Mouse (Mus musculus): ENCODE measurements at regions not wholly inside any gene's neighbourhood (a gene's known extent, or its start where the extent isn't known, plus 50 kb on each side); places are given as distances from the start of the nearest gene placed in this dataset.

DNA sequence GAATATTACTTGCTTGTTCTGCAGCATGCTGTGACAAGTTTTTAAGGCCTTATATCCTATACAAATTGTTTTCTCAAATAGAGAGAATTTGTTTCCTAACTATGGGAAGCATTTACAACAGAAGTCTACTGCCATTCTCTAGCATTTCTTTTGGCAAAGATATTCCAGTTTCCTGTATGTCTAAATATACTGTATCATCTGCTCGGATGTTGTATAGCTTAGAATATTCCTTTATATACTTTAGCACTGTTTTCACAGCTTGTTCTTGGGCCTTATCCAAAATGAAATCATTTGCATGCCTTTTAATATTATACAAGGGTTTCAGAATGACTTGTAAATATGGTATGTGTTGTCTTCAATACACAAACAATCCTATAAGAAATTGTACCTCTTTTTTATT is 92.1 kb upstream of the Ins2 start:
- no peak for DNase-seq

- no peak for DNase-seq
These were observed 87.9 kb upstream of the Ins2 start for GRCm38 (mm10) chr7:142830969-142831673.

DNA sequence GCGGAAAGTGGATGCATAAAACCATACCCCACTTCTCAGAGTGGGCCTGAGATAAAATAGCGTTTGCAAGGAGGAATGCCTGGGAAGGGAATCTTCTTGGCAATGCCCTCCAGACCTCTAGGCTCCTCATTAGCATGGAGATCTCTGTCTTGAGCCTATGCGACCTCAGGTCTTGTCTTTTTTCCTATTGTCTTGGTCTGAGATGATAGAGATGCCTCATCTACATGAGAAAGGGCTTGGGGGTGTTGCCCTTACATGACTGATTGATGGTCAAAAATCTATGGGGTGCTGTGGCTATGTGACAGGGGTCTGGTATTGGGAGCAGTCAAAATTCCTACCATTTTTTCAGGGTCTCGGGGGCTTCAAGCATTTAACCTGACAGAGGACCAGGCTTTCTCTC is 67.5 kb upstream of the Ins2 start:
- DNase-seq = no peak

GRCm38 (mm10) chr7:142799424-142799823 is 56.2 kb upstream of the Ins2 start:
- DNase-seq = peak; percentile 65 to 72

DNA sequence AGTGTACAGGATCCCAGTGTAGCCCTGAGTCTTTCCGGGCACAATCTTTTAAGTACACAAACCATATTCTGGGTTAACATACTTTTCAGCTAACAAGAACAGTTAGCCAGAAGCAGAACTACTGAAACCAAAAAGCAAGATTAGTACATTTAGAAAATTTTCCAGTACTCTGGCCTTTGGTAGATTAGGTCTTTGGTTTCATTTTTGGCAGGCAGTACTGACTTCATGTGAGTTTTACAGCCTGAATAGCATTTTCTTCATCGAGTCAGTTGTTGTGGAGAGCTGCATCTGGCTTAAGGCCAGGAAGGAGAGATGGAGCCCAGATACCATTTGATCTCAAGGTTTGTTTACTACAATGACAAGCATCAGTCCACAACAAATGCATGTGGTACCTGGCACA is 51.3 kb upstream of the Ins2 start:
- peak in 1 of 2 experiments; percentile 3 for DNase-seq

All from cerebellum, postnatal 14 days (tissue).